Mouse (Mus musculus) naive thymus-derived CD4-positive, alpha-beta T cell, adult 5 months (primary cell): ENCODE data around the gene Prkg1. TPM values are rescaled to one million over a fixed set of nuclear protein-coding genes. Genes with fewer than 3 reads are reported as not detected.

Experiments
- polyA plus RNA-seq: library from polyadenylated mRNA; unstranded; fragments of 100-300 nt; shearing (Covaris generic); gene quantifications from one replicate; pipeline ENCODE4 v1.2.1, GENCODE M21; 2017

Gene Prkg1
- 0.53 TPM for polyA plus RNA-seq

GRCm38 (mm10) chr19:31764801-31765340, at the start of gene Prkg1:
TSS of gene Prkg1 (minus strand) at chr19:31765033.

GRCm38 (mm10) chr19:31082662-31083429, 682.0 kb downstream of the Prkg1 start, which contains the start of gene Cstf2t:
TSS of gene Cstf2t (plus strand) at chr19:31082837.

GRCm38 (mm10) chr19:30549044-30549853, 1215.6 kb downstream of the Prkg1 start, which contains the start of gene Dkk1:
TSS of gene Dkk1 (minus strand) at chr19:30549665.

Other genes with a start within 250 kb of the Prkg1 start
- gene A1cf, start 103.7 kb upstream of the Prkg1 start, polyA plus RNA-seq = not detected